Mouse (Mus musculus): Measurements from ENCODE around the gene Shbg. TPM values are rescaled to one million over a fixed set of nuclear protein-coding genes. Genes with fewer than 3 reads are reported as not detected.

Gene Shbg
- polyA plus RNA-seq, 1 experiment from 2014 or later, result not detected

DNA sequence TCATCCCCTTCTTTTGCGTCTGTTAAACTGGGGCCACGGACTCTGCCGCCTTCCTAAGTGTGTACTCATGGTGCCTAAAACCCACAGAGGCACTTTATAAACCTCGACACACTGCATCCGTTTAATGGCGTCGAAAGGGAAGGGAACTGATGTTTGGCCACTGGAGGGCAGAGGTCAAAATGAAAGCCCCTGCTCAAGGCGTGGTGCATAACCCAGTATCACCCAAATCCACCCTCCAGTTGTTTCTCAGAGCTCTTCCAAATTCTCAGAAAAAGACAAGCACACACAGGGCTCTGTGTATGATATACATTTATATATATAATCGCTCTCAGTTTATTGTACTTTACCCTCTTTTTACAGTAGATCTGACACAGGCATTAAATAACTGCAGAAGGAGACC lies 18.3 kb downstream of the Shbg start:
- WGBS, result 9% methylated on average over 9 of the region's 9 CpGs
- H3K9ac ChIP-seq (ENCODE audit: low read length), result no peak overlapping the region
- H3K27me3 ChIP-seq (ENCODE audit: control insufficient read depth, insufficient read depth, low read length), result peaks cover 3% of the 10 kb centered on the region; the same call in 1 of the 2 replicates
- no peaks in the 10 kb centered on the region for H3K9me3 ChIP-seq (ENCODE audit: control insufficient read depth, low read length)
- no peak for DNase-seq (ENCODE audit: low spot score)
- no peaks in the 10 kb centered on the region for H3K36me3 ChIP-seq (ENCODE audit: control insufficient read depth, insufficient read depth, low read length)
- no peak overlapping the region for H3K27ac ChIP-seq (replicated peaks; ENCODE audit: low read depth, low read length)
- ATAC-seq (ENCODE audit: insufficient number of reproducible peaks, low FRiP score, low TSS enrichment, low read depth), result no peak
- peaks cover 17% of the 10 kb centered on the region for H3K4me1 ChIP-seq (ENCODE audit: control insufficient read depth, insufficient read depth, low read length)
- H3K4me3 ChIP-seq (ENCODE audit: low read depth, low read length), result no peak overlapping the region
- H3K4me2 ChIP-seq (ENCODE audit: low read depth, severe bottlenecking), result peak overlapping the region; percentile 31; the same call in 1 of the 2 replicates

DNA sequence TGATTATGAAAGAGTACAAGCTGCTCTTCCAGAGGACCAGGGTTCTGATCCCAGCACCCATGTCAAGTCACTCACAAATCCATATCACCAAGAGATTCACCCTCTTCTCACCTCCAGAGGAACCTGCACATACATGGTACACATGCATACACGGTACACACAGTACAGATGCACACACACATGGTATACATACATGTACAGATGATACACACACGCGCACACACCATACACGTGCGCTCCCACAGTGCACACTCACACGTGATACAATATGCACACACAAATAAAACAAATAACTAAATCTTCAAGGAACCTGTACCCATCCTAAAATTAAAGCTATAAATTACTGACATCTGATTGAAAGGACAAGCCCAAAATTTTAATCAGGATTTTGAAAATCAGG lies 22.9 kb downstream of the Shbg start:
- H3K9ac ChIP-seq (ENCODE audit: low read length), result no peak overlapping the region
- peaks cover 6% of the 10 kb centered on the region for H3K4me1 ChIP-seq (ENCODE audit: control insufficient read depth, insufficient read depth, low read length)
- H3K27ac ChIP-seq (replicated peaks; ENCODE audit: low read depth, low read length), result no peak overlapping the region
- H3K27me3 ChIP-seq (ENCODE audit: control insufficient read depth, insufficient read depth, low read length), result no peaks in the 10 kb centered on the region
- peaks cover 22% of the 10 kb centered on the region for H3K36me3 ChIP-seq (ENCODE audit: control insufficient read depth, insufficient read depth, low read length)
- ATAC-seq (ENCODE audit: insufficient number of reproducible peaks, low FRiP score, low TSS enrichment, low read depth) (no peak), DNase-seq (ENCODE audit: low spot score) (no peak)
- WGBS, result 98% methylated on average over 6 of the region's 6 CpGs
- no peak overlapping the region for H3K4me2 ChIP-seq (ENCODE audit: low read depth, severe bottlenecking)
- H3K4me3 ChIP-seq (ENCODE audit: low read depth, low read length), result no peak overlapping the region
- H3K9me3 ChIP-seq (ENCODE audit: control insufficient read depth, low read length), result no peaks in the 10 kb centered on the region

DNA sequence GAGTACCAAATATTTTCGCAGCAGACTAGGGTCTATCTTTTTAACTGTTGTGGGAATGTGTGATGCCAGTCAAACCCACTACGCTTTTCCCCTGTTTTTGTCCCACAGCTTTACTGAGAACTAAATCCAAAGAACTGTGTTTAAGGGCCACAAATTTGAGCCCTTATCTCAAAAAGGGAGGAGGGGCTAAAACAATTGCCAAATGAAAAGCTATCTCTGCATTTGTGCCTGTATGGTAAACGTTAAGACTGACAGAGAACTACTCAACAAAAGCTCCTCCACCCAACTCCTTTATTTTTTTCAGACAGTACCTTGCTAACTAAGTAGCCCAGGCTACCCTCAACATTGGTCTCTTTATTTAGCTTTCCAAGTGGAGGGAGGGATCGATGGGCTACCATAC lies 24.9 kb downstream of the Shbg start:
- no peaks in the 10 kb centered on the region for H3K4me1 ChIP-seq (ENCODE audit: control insufficient read depth, insufficient read depth, low read length)
- H3K9ac ChIP-seq (ENCODE audit: low read length), result no peak overlapping the region
- ATAC-seq (ENCODE audit: insufficient number of reproducible peaks, low FRiP score, low TSS enrichment, low read depth) (no peak), DNase-seq (ENCODE audit: low spot score) (no peak)
- H3K9me3 ChIP-seq (ENCODE audit: control insufficient read depth, low read length), result no peaks in the 10 kb centered on the region
- H3K4me2 ChIP-seq (ENCODE audit: low read depth, severe bottlenecking), result no peak overlapping the region
- H3K36me3 ChIP-seq (ENCODE audit: control insufficient read depth, insufficient read depth, low read length), result peaks cover 39% of the 10 kb centered on the region
- no peaks in the 10 kb centered on the region for H3K27me3 ChIP-seq (ENCODE audit: control insufficient read depth, insufficient read depth, low read length)
- WGBS, result 90% methylated on average over 4 of the region's 4 CpGs
- no peak overlapping the region for H3K27ac ChIP-seq (replicated peaks; ENCODE audit: low read depth, low read length)
- no peak overlapping the region for H3K4me3 ChIP-seq (ENCODE audit: low read depth, low read length)

DNA sequence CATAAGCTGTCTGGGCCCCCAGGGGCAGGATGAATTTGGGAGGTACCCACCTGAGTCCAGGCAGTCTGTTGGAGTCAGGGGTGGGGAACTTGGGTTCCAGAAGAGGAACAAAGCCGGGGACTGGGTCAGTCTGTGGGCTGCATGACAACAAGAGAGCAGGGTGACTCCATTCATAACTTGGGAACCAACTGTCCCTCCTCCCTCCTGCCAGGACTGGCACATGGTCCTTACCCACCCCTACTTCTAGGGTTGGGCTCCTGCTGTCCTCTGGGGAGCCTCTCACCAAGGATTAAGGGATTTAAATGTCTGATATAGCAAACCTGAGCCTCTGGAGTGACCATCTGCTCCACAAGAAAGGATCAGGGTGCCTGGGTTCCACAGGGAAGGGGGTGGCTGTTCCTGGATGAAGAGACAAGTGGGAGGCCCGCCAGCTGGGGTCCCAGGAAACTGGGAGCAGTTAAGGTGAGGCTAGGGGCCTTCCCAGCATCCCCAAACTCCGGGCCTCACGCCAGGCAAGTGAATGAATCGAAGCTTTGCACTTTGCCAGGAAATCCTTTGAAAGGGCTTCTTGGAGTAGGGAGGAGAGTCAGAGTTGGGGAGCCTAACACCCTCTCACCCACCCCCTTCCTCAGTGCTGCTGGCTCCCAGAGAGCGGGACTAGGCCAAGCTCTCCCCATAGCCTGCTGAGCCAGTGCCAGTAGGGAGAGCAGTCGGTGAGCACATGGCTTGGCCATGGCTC lies 25.6 kb downstream of the Shbg start:
- Histone ChIP-seq H3K27ac (replicated peaks; ENCODE audit: low read depth, low read length) (no peak overlapping the region), H3K4me3 (ENCODE audit: low read depth, low read length) (no peak overlapping the region), H3K9me3 (ENCODE audit: control insufficient read depth, low read length) (no peaks in the 10 kb centered on the region), H3K36me3 (ENCODE audit: control insufficient read depth, insufficient read depth, low read length) (peaks cover 39% of the 10 kb centered on the region), H3K9ac (ENCODE audit: low read length) (no peak overlapping the region), H3K27me3 (ENCODE audit: control insufficient read depth, insufficient read depth, low read length) (no peaks in the 10 kb centered on the region), H3K4me1 (ENCODE audit: control insufficient read depth, insufficient read depth, low read length) (no peaks in the 10 kb centered on the region), H3K4me2 (ENCODE audit: low read depth, severe bottlenecking) (no peak overlapping the region)
- ATAC-seq (ENCODE audit: insufficient number of reproducible peaks, low FRiP score, low TSS enrichment, low read depth) (no peak), DNase-seq (ENCODE audit: low spot score) (no peak)
- 87% methylated on average over 7 of the region's 7 CpGs for WGBS

DNA sequence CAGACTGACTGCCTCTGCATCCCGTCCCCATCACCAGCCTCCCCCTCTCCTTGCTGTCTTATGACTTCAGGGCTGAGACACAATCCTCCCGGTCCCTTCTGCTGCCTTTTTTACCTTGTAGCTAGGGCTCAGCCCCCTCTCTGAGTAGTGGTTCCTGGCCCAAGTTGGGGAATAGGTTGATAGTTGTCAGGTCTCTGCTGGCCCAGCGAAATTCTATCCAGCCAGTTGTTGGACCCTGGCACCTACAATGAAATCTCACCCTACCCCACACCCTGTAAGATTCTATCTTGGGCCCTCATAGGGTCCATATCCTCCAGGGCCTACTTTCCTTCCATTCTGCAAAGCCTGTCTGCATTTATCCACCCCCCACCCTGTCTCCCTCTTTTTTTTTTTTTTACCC lies 26.3 kb downstream of the Shbg start:
- H3K27ac ChIP-seq (replicated peaks; ENCODE audit: low read depth, low read length), result no peak overlapping the region
- H3K4me1 ChIP-seq (ENCODE audit: control insufficient read depth, insufficient read depth, low read length), result no peaks in the 10 kb centered on the region
- peaks cover 39% of the 10 kb centered on the region for H3K36me3 ChIP-seq (ENCODE audit: control insufficient read depth, insufficient read depth, low read length)
- ATAC-seq (ENCODE audit: insufficient number of reproducible peaks, low FRiP score, low TSS enrichment, low read depth), result no peak
- DNase-seq (ENCODE audit: low spot score), result no peak
- H3K4me2 ChIP-seq (ENCODE audit: low read depth, severe bottlenecking), result no peak overlapping the region
- whole genome bisulfite sequencing, result 84% methylated on average over 3 of the region's 3 CpGs
- H3K4me3 ChIP-seq (ENCODE audit: low read depth, low read length), result no peak overlapping the region
- no peaks in the 10 kb centered on the region for H3K9me3 ChIP-seq (ENCODE audit: control insufficient read depth, low read length)
- H3K9ac ChIP-seq (ENCODE audit: low read length), result no peak overlapping the region
- no peaks in the 10 kb centered on the region for H3K27me3 ChIP-seq (ENCODE audit: control insufficient read depth, insufficient read depth, low read length)

DNA sequence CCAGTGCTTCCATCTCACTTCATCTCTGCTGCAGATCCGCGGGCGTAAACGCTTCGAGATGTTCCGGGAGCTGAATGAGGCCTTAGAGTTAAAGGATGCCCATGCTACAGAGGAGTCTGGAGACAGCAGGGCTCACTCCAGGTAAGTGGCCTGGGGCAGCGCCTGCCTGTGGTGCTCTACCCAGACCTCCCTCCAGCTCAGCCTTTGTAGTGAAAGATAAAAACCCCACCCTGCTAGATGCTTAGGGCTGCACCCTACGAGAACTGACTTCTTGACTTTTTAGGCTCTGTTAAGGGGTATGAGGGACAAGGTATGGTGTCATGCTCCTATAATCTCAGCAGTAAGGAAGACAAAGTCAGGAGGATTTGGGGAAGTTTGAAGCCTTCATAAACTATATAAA lies 27.1 kb downstream of the Shbg start:
- H3K27ac ChIP-seq (replicated peaks; ENCODE audit: low read depth, low read length), result no peak overlapping the region
- 94% methylated on average over 8 of the region's 8 CpGs for WGBS
- H3K4me2 ChIP-seq (ENCODE audit: low read depth, severe bottlenecking), result no peak overlapping the region
- ATAC-seq (ENCODE audit: insufficient number of reproducible peaks, low FRiP score, low TSS enrichment, low read depth) (no peak), DNase-seq (ENCODE audit: low spot score) (no peak)
- no peaks in the 10 kb centered on the region for H3K27me3 ChIP-seq (ENCODE audit: control insufficient read depth, insufficient read depth, low read length)
- H3K4me1 ChIP-seq (ENCODE audit: control insufficient read depth, insufficient read depth, low read length), result no peaks in the 10 kb centered on the region
- H3K9me3 ChIP-seq (ENCODE audit: control insufficient read depth, low read length), result no peaks in the 10 kb centered on the region
- no peak overlapping the region for H3K4me3 ChIP-seq (ENCODE audit: low read depth, low read length)
- H3K9ac ChIP-seq (ENCODE audit: low read length), result no peak overlapping the region
- peaks cover 39% of the 10 kb centered on the region for H3K36me3 ChIP-seq (ENCODE audit: control insufficient read depth, insufficient read depth, low read length)

DNA sequence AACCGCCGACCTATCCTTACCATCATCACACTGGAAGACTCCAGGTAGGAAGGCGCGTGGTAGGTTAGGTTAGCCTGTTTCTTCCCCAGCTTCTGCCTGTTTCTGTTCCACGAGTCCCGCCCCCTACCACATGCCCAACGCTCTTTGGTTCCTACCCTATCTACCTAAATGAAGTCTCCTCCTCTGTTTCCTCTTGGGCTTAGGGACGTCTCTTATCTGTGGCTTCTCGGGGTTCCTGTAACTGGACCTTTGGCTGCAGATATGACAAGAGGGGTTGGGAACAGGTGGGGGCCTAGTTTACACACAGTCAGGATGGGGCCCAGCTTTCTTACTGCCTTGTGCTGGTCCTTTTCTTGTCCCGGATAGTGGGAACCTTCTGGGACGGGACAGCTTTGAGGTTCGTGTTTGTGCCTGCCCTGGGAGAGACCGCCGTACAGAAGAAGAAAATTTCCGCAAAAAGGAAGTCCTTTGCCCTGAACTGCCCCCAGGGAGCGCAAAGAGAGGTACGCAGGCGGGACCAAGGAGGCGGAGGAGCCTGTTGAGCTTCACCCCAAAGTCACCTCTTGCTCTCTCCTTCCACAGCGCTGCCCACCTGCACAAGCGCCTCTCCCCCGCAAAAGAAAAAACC lies 28.4 kb downstream of the Shbg start:
- Histone ChIP-seq H3K9ac (ENCODE audit: low read length) (no peak overlapping the region), H3K4me1 (ENCODE audit: control insufficient read depth, insufficient read depth, low read length) (no peaks in the 10 kb centered on the region), H3K36me3 (ENCODE audit: control insufficient read depth, insufficient read depth, low read length) (peaks cover 39% of the 10 kb centered on the region), H3K4me2 (ENCODE audit: low read depth, severe bottlenecking) (no peak overlapping the region), H3K4me3 (ENCODE audit: low read depth, low read length) (no peak overlapping the region), H3K27me3 (ENCODE audit: control insufficient read depth, insufficient read depth, low read length) (no peaks in the 10 kb centered on the region), H3K27ac (replicated peaks; ENCODE audit: low read depth, low read length) (no peak overlapping the region), H3K9me3 (ENCODE audit: control insufficient read depth, low read length) (no peaks in the 10 kb centered on the region)
- DNase-seq (ENCODE audit: low spot score) (no peak), ATAC-seq (ENCODE audit: insufficient number of reproducible peaks, low FRiP score, low TSS enrichment, low read depth) (no peak)
- 92% methylated on average over 22 of the region's 22 CpGs for WGBS

DNA sequence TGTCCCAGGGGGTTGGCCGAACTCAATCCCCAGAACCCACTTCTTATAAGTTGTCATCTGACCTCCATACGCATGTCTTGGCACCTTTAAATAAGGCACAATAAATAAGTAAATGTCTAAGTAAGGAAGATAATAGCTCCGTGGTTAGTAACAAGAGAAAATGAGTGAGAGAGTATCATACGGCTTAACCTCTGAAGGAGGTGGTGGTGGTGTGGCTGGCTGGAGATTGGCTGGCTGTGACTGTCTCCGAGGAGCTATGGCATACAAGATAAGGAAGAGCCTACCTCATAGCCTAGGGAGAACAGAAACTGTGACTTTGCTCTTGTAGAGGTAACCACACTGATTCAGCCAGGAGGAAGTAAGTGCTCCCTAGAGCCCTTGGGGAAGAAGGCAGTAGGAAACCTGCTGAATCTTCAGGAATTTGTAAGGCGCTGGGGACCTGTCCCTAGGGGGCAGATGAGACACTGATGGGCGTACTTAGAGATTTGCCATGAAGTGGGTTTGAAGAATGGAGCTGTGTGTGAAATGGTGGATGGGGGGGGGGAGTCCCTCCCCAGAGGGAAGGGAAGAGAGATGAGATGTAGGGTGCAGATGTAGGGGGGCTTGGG lies 31.9 kb downstream of the Shbg start:
- no peak for DNase-seq (ENCODE audit: low spot score)
- Histone ChIP-seq H3K4me1 (ENCODE audit: control insufficient read depth, insufficient read depth, low read length) (0 out of 2 replicates have a peak, but pooled peaks cover 4% of the 10 kb centered on the region), H3K4me2 (ENCODE audit: low read depth, severe bottlenecking) (no peak overlapping the region), H3K9me3 (ENCODE audit: control insufficient read depth, low read length) (no peaks in the 10 kb centered on the region), H3K27ac (replicated peaks; ENCODE audit: low read depth, low read length) (no peak overlapping the region), H3K4me3 (ENCODE audit: low read depth, low read length) (no peak overlapping the region), H3K27me3 (ENCODE audit: control insufficient read depth, insufficient read depth, low read length) (no peaks in the 10 kb centered on the region), H3K9ac (ENCODE audit: low read length) (no peak overlapping the region), H3K36me3 (ENCODE audit: control insufficient read depth, insufficient read depth, low read length) (peaks cover 23% of the 10 kb centered on the region)
- WGBS, result 87% methylated on average over 7 of the region's 7 CpGs
- ATAC-seq (ENCODE audit: insufficient number of reproducible peaks, low FRiP score, low TSS enrichment, low read depth), result no peak

Measured in limb, embryonic 11.5 days (tissue).